Mouse (Mus musculus) E14TG2a.4 (cell line): ENCODE measurements around the gene Wdr63.
A peak's percentile ranks its signal among the peaks of the same experiment; 100 is the strongest.

Source experiments
- H3K27me3 ChIP-seq: 2 replicates; pipeline ENCODE4 v1.6.1; 2014; ENCODE audit warnings: low read length, control low read depth; ENCODE audit not compliant: insufficient read depth
- H3K36me3 ChIP-seq: 2 replicates; pipeline ENCODE4 v1.6.1; 2014; ENCODE audit warnings: low read length, control low read depth; ENCODE audit not compliant: insufficient read depth
- H3K4me1 ChIP-seq: replicated peaks from 2 replicates; pipeline ENCODE4 v1.6.1; 2014; ENCODE audit warnings: low read depth, low read length, control low read depth
- H3K4me3 ChIP-seq: replicated peaks from 2 replicates; pipeline ENCODE4 v1.5.1; 2014; ENCODE audit warnings: mild to moderate bottlenecking, low read length
- H3K9me3 ChIP-seq: 2 replicates; pipeline ENCODE4 v1.6.1; 2014; ENCODE audit warnings: low read length, control low read depth
- CTCF ChIP-seq: conservative IDR thresholded peaks from 2 replicates; pipeline ENCODE4 v1.5.1; 2014; ENCODE audit warnings: low read length
- NANOG ChIP-seq: IDR thresholded peaks from 2 replicates; pipeline ENCODE4 v1.6.1; 2014; ENCODE audit warnings: borderline replicate concordance, low read length, mixed read lengths
- POU5F1 ChIP-seq: IDR thresholded peaks from 2 replicates; pipeline ENCODE4 v1.6.1; 2014; ENCODE audit warnings: low read length, borderline replicate concordance

Gene Wdr63

GRCm38 (mm10) chr3:146110916-146111315 lies 3.0 kb upstream of the Wdr63 start:
- no peaks in the 10 kb centered on the region for H3K9me3 ChIP-seq
- H3K27me3 ChIP-seq, result peaks cover 9% of the 10 kb centered on the region
- H3K4me3 ChIP-seq, result no peak overlapping the region
- TF ChIP-seq POU5F1, result no peak
- no peak for TF ChIP-seq NANOG
- TF ChIP-seq CTCF, result no peak
- peaks cover 8% of the 10 kb centered on the region for H3K4me1 ChIP-seq
- H3K36me3 ChIP-seq, result no peaks in the 10 kb centered on the region

DNA sequence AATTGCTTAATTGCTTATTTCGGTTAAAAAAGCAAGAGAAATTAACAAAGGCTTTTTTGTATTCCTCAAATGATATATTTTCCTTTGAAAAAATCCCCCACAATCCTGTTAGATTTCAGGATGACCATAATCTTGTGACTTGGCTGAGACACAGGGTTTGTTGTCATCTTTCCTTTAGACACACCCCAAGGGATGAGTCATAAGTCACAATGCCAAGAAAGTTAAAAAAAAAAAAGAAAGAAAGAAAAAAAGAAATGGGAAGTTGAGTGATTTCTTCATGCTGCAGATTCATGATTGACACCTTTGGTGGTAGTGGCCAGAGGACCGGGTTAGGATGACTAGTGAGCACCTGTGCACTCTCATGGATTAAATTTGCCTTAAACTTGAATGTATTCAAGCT lies 2.4 kb upstream of the Wdr63 start:
- Histone ChIP-seq H3K27me3 (peaks cover 9% of the 10 kb centered on the region), H3K4me3 (no peak overlapping the region), H3K4me1 (peaks cover 8% of the 10 kb centered on the region), H3K9me3 (no peaks in the 10 kb centered on the region), H3K36me3 (no peaks in the 10 kb centered on the region)
- no peak for TF ChIP-seq POU5F1
- TF ChIP-seq CTCF, result no peak
- no peak for TF ChIP-seq NANOG

- Histone ChIP-seq H3K27me3 (peaks cover 9% of the 10 kb centered on the region), H3K4me1 (peaks cover 8% of the 10 kb centered on the region), H3K4me3 (no peak overlapping the region), H3K36me3 (no peaks in the 10 kb centered on the region), H3K9me3 (no peaks in the 10 kb centered on the region)
- TF ChIP-seq NANOG, result no peak
- no peak for TF ChIP-seq CTCF
- no peak for TF ChIP-seq POU5F1
These were observed 1.0 kb upstream of the Wdr63 start for GRCm38 (mm10) chr3:146108945-146109344.

- peaks cover 9% of the 10 kb centered on the region for H3K27me3 ChIP-seq
- H3K4me3 ChIP-seq, result peak overlapping the region; percentile 53
- no peaks in the 10 kb centered on the region for H3K9me3 ChIP-seq
- H3K36me3 ChIP-seq, result no peaks in the 10 kb centered on the region
- H3K4me1 ChIP-seq, result peaks cover 8% of the 10 kb centered on the region
- no peak for TF ChIP-seq NANOG
- no peak for TF ChIP-seq CTCF
- TF ChIP-seq POU5F1, result no peak
These were observed 647 bp downstream of the Wdr63 start for GRCm38 (mm10) chr3:146107116-146107849.

DNA sequence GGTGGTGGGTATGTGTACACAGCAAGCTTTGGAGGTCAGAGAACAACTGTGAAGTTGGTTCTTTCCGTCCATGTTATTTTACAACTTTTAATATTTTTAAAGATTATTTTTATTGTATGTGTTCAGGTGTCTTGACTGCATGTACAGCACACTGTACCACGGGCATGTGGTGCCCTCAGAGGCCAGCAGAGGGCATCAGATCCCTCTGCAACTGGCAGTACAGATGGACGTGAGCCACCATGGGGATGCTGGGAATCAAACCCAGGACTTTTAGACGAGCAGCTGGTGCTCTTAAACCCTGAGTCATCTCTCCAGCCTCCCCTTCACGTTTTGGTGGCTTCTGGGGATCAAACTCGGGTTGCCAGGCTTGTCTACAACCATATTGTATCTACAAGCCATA lies 5.9 kb downstream of the Wdr63 start:
- no peaks in the 10 kb centered on the region for H3K36me3 ChIP-seq
- TF ChIP-seq CTCF, result peak; percentile 54
- no peak for TF ChIP-seq NANOG
- peaks cover under 1% of the 10 kb centered on the region; the same call in 1 of the 2 replicates for H3K4me1 ChIP-seq
- peaks cover under 1% of the 10 kb centered on the region; the same call in 1 of the 2 replicates for H3K9me3 ChIP-seq
- H3K27me3 ChIP-seq, result peaks cover 20% of the 10 kb centered on the region
- H3K4me3 ChIP-seq, result no peak overlapping the region

DNA sequence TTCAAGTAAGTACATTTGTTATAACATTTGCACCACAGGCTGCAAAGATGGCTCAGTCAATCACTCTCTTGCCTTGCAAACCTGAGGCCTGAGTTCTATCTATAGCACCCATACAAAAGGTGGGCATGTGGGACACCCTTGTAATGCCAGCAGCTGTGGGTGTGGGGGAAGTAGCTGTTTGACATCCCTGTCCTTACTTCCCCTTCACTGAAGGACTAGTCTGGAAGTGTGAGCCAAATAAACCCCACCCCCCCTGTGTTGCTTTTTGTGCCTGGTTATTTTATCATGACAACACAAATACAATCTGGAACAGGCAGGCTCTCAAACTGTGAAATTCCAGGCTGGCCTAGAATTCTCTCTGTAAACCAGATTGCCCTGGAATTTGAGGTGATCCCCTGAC lies 8.0 kb downstream of the Wdr63 start:
- Histone ChIP-seq H3K4me1 (no peaks in the 10 kb centered on the region), H3K27me3 (peaks cover 15% of the 10 kb centered on the region), H3K9me3 (peaks cover 4% of the 10 kb centered on the region; the same call in 1 of the 2 replicates), H3K4me3 (no peak overlapping the region), H3K36me3 (no peaks in the 10 kb centered on the region)
- TF ChIP-seq CTCF (no peak), POU5F1 (no peak), NANOG (no peak)

- Histone ChIP-seq H3K27me3 (peaks cover 21% of the 10 kb centered on the region), H3K9me3 (peaks cover 4% of the 10 kb centered on the region; the same call in 1 of the 2 replicates), H3K36me3 (no peaks in the 10 kb centered on the region), H3K4me1 (no peaks in the 10 kb centered on the region; the same call in 1 of the 2 replicates), H3K4me3 (no peak overlapping the region)
- no peak for TF ChIP-seq POU5F1
- TF ChIP-seq CTCF, result no peak
- no peak for TF ChIP-seq NANOG
These were observed 10.1 kb downstream of the Wdr63 start for GRCm38 (mm10) chr3:146097861-146098260.

DNA sequence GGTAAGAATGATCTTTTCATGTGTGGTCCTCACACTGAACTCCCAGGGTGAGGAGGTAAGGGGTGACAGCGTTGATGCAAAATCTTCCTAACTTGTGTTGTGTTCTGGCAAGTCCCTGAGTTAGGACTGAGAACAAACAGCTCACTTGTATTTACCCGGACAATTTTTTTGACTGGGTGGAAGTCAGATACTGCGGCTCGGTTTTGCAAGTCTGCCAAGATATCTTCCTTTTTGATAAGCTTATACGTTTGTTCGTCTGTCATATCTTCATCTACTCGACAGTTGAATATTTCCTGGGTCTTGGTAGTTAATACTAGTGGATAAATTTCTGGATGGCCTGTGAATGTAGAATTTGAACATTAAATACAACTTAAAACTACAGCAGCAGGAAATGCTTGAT lies 10.9 kb downstream of the Wdr63 start:
- no peaks in the 10 kb centered on the region for H3K36me3 ChIP-seq
- H3K4me3 ChIP-seq, result no peak overlapping the region
- H3K9me3 ChIP-seq, result peaks cover 4% of the 10 kb centered on the region; the same call in 1 of the 2 replicates
- no peaks in the 10 kb centered on the region; the same call in 1 of the 2 replicates for H3K4me1 ChIP-seq
- peaks cover 23% of the 10 kb centered on the region for H3K27me3 ChIP-seq
- TF ChIP-seq NANOG (no peak), POU5F1 (no peak), CTCF (no peak)
